Mouse (Mus musculus): ENCODE data around the gene Znrf1. TPM values are rescaled to one million over a fixed set of nuclear protein-coding genes. Genes with fewer than 3 reads are reported as not detected.

Znrf1 gene
- polyA plus RNA-seq, 1 experiment = 25.7 TPM

DNA sequence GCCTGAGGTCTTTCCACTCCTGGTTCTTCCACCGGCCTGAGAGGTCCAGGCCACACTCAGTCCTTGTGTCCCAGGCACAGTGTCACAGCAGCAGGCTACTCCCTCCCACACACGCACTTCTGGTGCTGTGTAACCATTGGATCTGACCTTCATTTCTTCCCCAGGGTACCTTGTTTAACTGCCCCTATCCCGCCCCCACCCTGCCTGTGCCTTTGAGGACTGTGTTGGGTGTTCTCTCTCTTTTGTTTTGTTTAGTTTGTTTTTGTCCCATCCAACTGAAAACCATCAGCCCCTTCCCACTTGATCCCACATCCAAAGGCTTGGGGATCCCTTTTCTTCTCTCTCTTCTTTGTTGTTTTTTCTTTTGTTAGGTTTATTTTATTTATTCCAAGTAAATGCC lies 86.2 kb downstream of the Znrf1 start:
- H3K27me3 ChIP-seq (ENCODE audit: control insufficient read depth, insufficient read depth, low read length) = no peaks in the 10 kb centered on the region
- H3K36me3 ChIP-seq (ENCODE audit: control insufficient read depth, insufficient read depth, low read length) = no peaks in the 10 kb centered on the region; the same call in 1 of the 2 replicates
- TF ChIP-seq CTCF (IDR thresholded peaks at IDR 0.05; ENCODE audit: extremely low read depth, insufficient read length, insufficient replicate concordance, low read depth, low read length) = no peak
- no peak for TF ChIP-seq POLR2A (IDR thresholded peaks at IDR 0.05; ENCODE audit: low read depth, low read length)
- H3K4me1 ChIP-seq (ENCODE audit: control insufficient read depth, insufficient read depth, insufficient read length, low read length) = peaks cover 4% of the 10 kb centered on the region
- WGBS = 86% methylated on average over 3 of the region's 3 CpGs
- no peak overlapping the region for H3K4me3 ChIP-seq (ENCODE audit: low read depth, low read length)
- no peak overlapping the region for H3K27ac ChIP-seq (ENCODE audit: insufficient read depth, low read depth, low read length)

- TF ChIP-seq CTCF (IDR thresholded peaks at IDR 0.05; ENCODE audit: extremely low read depth, insufficient read length, insufficient replicate concordance, low read depth, low read length) = no peak
- TF ChIP-seq POLR2A (IDR thresholded peaks at IDR 0.05; ENCODE audit: low read depth, low read length) = no peak
- peaks cover 4% of the 10 kb centered on the region for H3K4me1 ChIP-seq (ENCODE audit: control insufficient read depth, insufficient read depth, insufficient read length, low read length)
- WGBS = 96% methylated on average over 10 of the region's 10 CpGs
- no peak overlapping the region for H3K27ac ChIP-seq (ENCODE audit: insufficient read depth, low read depth, low read length)
- H3K36me3 ChIP-seq (ENCODE audit: control insufficient read depth, insufficient read depth, low read length) = no peaks in the 10 kb centered on the region; the same call in 1 of the 2 replicates
- no peaks in the 10 kb centered on the region for H3K27me3 ChIP-seq (ENCODE audit: control insufficient read depth, insufficient read depth, low read length)
- no peak overlapping the region for H3K4me3 ChIP-seq (ENCODE audit: low read depth, low read length)
Measured at GRCm38 (mm10) chr8:111622553-111622952, 86.7 kb downstream of the Znrf1 start.

- TF ChIP-seq CTCF (IDR thresholded peaks at IDR 0.05; ENCODE audit: extremely low read depth, insufficient read length, insufficient replicate concordance, low read depth, low read length) (no peak), POLR2A (IDR thresholded peaks at IDR 0.05; ENCODE audit: low read depth, low read length) (no peak)
- Histone ChIP-seq H3K36me3 (ENCODE audit: control insufficient read depth, insufficient read depth, low read length) (no peaks in the 10 kb centered on the region; the same call in 1 of the 2 replicates), H3K4me1 (ENCODE audit: control insufficient read depth, insufficient read depth, insufficient read length, low read length) (peaks cover 7% of the 10 kb centered on the region), H3K27ac (ENCODE audit: insufficient read depth, low read depth, low read length) (0 out of 2 replicates have a peak overlapping the region, but pooled peaks have one; percentile 11), H3K27me3 (ENCODE audit: control insufficient read depth, insufficient read depth, low read length) (no peaks in the 10 kb centered on the region), H3K4me3 (ENCODE audit: low read depth, low read length) (no peak overlapping the region)
- 67% methylated on average over 12 of the region's 12 CpGs for WGBS
Measured at GRCm38 (mm10) chr8:111624081-111624852, 88.4 kb downstream of the Znrf1 start.

- no peak for TF ChIP-seq POLR2A (IDR thresholded peaks at IDR 0.05; ENCODE audit: low read depth, low read length)
- TF ChIP-seq CTCF (IDR thresholded peaks at IDR 0.05; ENCODE audit: extremely low read depth, insufficient read length, insufficient replicate concordance, low read depth, low read length) = no peak
- H3K36me3 ChIP-seq (ENCODE audit: control insufficient read depth, insufficient read depth, low read length) = no peaks in the 10 kb centered on the region; the same call in 1 of the 2 replicates
- no peak overlapping the region for H3K27ac ChIP-seq (ENCODE audit: insufficient read depth, low read depth, low read length)
- 86% methylated on average over 10 of the region's 10 CpGs for WGBS
- H3K27me3 ChIP-seq (ENCODE audit: control insufficient read depth, insufficient read depth, low read length) = no peaks in the 10 kb centered on the region
- no peak overlapping the region for H3K4me3 ChIP-seq (ENCODE audit: low read depth, low read length)
- H3K4me1 ChIP-seq (ENCODE audit: control insufficient read depth, insufficient read depth, insufficient read length, low read length) = peaks cover 6% of the 10 kb centered on the region
Measured at GRCm38 (mm10) chr8:111624853-111625221, 88.9 kb downstream of the Znrf1 start.

GRCm38 (mm10) chr8:111625694-111626527 lies 90.0 kb downstream of the Znrf1 start:
- Histone ChIP-seq H3K27me3 (ENCODE audit: control insufficient read depth, insufficient read depth, low read length) (no peaks in the 10 kb centered on the region), H3K27ac (ENCODE audit: insufficient read depth, low read depth, low read length) (no peak overlapping the region), H3K4me3 (ENCODE audit: low read depth, low read length) (no peak overlapping the region), H3K4me1 (ENCODE audit: control insufficient read depth, insufficient read depth, insufficient read length, low read length) (peaks cover 8% of the 10 kb centered on the region), H3K36me3 (ENCODE audit: control insufficient read depth, insufficient read depth, low read length) (no peaks in the 10 kb centered on the region; the same call in 1 of the 2 replicates)
- TF ChIP-seq POLR2A (IDR thresholded peaks at IDR 0.05; ENCODE audit: low read depth, low read length) (no peak), CTCF (IDR thresholded peaks at IDR 0.05; ENCODE audit: extremely low read depth, insufficient read length, insufficient replicate concordance, low read depth, low read length) (peak; percentile 90; the same call in 1 of the 2 replicates)
- 29% methylated on average over 6 of the region's 6 CpGs for WGBS

DNA sequence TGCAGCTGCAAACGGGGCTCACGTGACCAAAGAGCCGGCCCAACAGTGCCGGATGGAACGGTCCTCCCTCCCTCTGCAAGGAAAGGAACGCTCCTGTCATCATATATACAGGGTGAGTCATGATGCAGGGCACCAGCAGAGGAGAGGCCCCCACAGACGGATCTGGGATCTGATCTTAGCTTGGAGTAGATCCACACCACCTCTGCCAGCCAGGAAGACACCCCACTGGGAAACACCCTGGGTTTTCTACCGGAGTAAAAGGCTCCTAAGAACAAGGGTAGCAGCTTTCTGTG lies 90.6 kb downstream of the Znrf1 start:
- 60% methylated on average over 8 of the region's 8 CpGs for WGBS
- Histone ChIP-seq H3K27ac (ENCODE audit: insufficient read depth, low read depth, low read length) (no peak overlapping the region), H3K4me3 (ENCODE audit: low read depth, low read length) (no peak overlapping the region), H3K27me3 (ENCODE audit: control insufficient read depth, insufficient read depth, low read length) (no peaks in the 10 kb centered on the region), H3K4me1 (ENCODE audit: control insufficient read depth, insufficient read depth, insufficient read length, low read length) (peaks cover 8% of the 10 kb centered on the region), H3K36me3 (ENCODE audit: control insufficient read depth, insufficient read depth, low read length) (no peaks in the 10 kb centered on the region; the same call in 1 of the 2 replicates)
- TF ChIP-seq POLR2A (IDR thresholded peaks at IDR 0.05; ENCODE audit: low read depth, low read length) (no peak), CTCF (IDR thresholded peaks at IDR 0.05; ENCODE audit: extremely low read depth, insufficient read length, insufficient replicate concordance, low read depth, low read length) (no peak)

DNA sequence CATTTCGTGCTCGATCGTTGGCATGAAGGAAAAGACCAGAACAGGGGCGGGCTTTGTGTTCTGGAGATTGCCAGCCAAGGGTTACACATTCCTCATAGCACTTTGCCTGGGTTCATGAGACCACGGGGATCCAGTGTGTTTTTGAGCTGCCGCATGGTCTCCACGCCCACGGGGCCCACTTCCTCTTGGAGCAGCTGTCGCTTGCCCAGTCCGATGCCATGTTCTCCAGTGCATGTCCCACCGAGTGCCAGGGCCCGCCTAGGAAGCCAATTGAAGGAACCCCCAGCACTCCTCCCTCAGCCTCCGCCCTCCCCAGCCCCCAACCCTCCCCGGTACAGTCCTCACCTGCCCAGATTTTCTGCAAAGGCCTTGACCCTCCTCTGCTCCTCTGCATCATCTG lies 91.0 kb downstream of the Znrf1 start:
- H3K4me1 ChIP-seq (ENCODE audit: control insufficient read depth, insufficient read depth, insufficient read length, low read length) = peaks cover 8% of the 10 kb centered on the region
- TF ChIP-seq POLR2A (IDR thresholded peaks at IDR 0.05; ENCODE audit: low read depth, low read length) (no peak), CTCF (IDR thresholded peaks at IDR 0.05; ENCODE audit: extremely low read depth, insufficient read length, insufficient replicate concordance, low read depth, low read length) (no peak)
- H3K4me3 ChIP-seq (ENCODE audit: low read depth, low read length) = no peak overlapping the region
- H3K27me3 ChIP-seq (ENCODE audit: control insufficient read depth, insufficient read depth, low read length) = no peaks in the 10 kb centered on the region
- H3K27ac ChIP-seq (ENCODE audit: insufficient read depth, low read depth, low read length) = no peak overlapping the region
- WGBS = 88% methylated on average over 14 of the region's 14 CpGs
- no peaks in the 10 kb centered on the region; the same call in 1 of the 2 replicates for H3K36me3 ChIP-seq (ENCODE audit: control insufficient read depth, insufficient read depth, low read length)

All from small intestine, adult 2 months (tissue).